Mouse (Mus musculus) cerebellum, adult 2 months (tissue): ENCODE results near the gene Arf1.

Source experiments
- CTCF ChIP-seq: fragments of 200-500 bp; IDR thresholded peaks from 2 replicates; pipeline ENCODE4 v1.5.1; 2011; ENCODE audit warnings: low read depth, mild to moderate bottlenecking, control low read depth, low read length, moderate library complexity, borderline replicate concordance; ENCODE audit not compliant: insufficient read depth
- POLR2A ChIP-seq: fragments of 200-500 bp; IDR thresholded peaks from 2 replicates; pipeline ENCODE4 v1.6.1; 2011; ENCODE audit warnings: low read length, control low read depth, borderline replicate concordance; ENCODE audit not compliant: insufficient read depth

DNA sequence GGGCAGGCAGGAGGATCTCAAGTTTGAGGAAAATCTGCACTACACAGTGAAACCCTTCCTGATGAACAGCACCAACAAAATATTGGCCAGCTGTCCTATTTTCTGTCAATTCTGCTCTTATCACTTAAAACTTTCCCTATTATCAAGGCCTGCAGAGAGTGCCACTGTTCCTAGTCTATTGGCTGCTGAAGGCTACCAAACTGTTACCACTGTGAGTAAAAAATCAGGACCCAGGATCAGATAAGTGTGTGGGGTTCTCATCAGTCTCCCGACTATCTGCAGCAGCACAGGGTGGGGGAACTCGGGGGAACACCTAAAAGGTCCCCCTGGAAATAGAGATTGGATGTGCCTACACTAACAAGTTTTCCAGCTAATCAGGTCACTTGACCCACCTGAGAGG, 2.9 kb downstream of the Arf1 start:
- no peak for TF ChIP-seq CTCF
- TF ChIP-seq POLR2A = no peak
